Mouse (Mus musculus) MEL (cell line): ENCODE measurements around the gene Akr1e1. TPM values are rescaled to one million over a fixed set of nuclear protein-coding genes. Genes with fewer than 3 reads are reported as not detected.
"Not testable (repeated sequence)": the region's sequence is repeated elsewhere in the genome, so short reads cannot be mapped to it uniquely, and the experiment has no call there.

Experiments
- DNase-seq: peaks from one replicate; pipeline ENCODE4 v3.0.0; 2011; ENCODE audit warnings: low read depth, low spot score
- H3K27ac ChIP-seq: 2 replicates; pipeline ENCODE4 v1.5.1; 2012; ENCODE audit warnings: low read depth, mild to moderate bottlenecking, control low read depth, low read length, moderate library complexity; ENCODE audit not compliant: control insufficient read depth
- H3K27me3 ChIP-seq, 2 experiments: fragments of 150-350 bp in 1 of 2; sonication (generic) in 1 of 2; 2 replicates each; pipeline ENCODE4 v1.6.1; 2012; ENCODE audit warnings: low read length in 2 of 2, mild to moderate bottlenecking in 2 of 2, improper control_type of control experiment in 1 of 2, moderate library complexity in 1 of 2; ENCODE audit not compliant: insufficient read depth in 2 of 2, control insufficient read depth in 1 of 2
- H3K36me3 ChIP-seq, 2 experiments: 2 replicates each; pipeline ENCODE4 v1.6.1; 2012 to 2014; ENCODE audit warnings: low read length in 2 of 2, improper control_type of control experiment in 1 of 2, inconsistent platforms in 1 of 2, mild to moderate bottlenecking in 1 of 2; ENCODE audit not compliant: insufficient read depth in 2 of 2, control insufficient read depth in 1 of 2
- H3K4me1 ChIP-seq, 2 experiments: fragments of 150-350 bp in 1 of 2; sonication (generic) in 1 of 2; 2 replicates each; pipeline ENCODE4 v1.6.1; 2012; ENCODE audit warnings: low read length in 2 of 2, improper control_type of control experiment in 1 of 2, mild to moderate bottlenecking in 1 of 2; ENCODE audit not compliant: insufficient read depth in 2 of 2, control insufficient read depth in 1 of 2
- H3K4me3 ChIP-seq, 2 experiments: fragments of 150-350 bp in 1 of 2; sonication (generic) in 1 of 2; 2 replicates each; pipeline ENCODE4 v1.5.1; 2012; ENCODE audit warnings: low read depth in 2 of 2, low read length in 2 of 2, mild to moderate bottlenecking in 2 of 2, moderate library complexity in 2 of 2, control low read depth in 1 of 2, improper control_type of control experiment in 1 of 2; ENCODE audit not compliant: control insufficient read depth in 1 of 2, insufficient read depth in 1 of 2
- H3K79me2 ChIP-seq: 2 replicates; pipeline ENCODE4 v1.6.1; 2012; ENCODE audit warnings: mild to moderate bottlenecking, low read length, moderate library complexity; ENCODE audit not compliant: control insufficient read depth, poor library complexity, insufficient read depth
- H3K9ac ChIP-seq: 2 replicates; pipeline ENCODE4 v1.6.1; 2012; ENCODE audit warnings: low read depth, mild to moderate bottlenecking, control low read depth, low read length, moderate library complexity; ENCODE audit not compliant: control insufficient read depth, poor library complexity, severe bottlenecking
- H3K9me3 ChIP-seq: fragments of 150-350 bp; sonication (generic); replicated peaks from 2 replicates; pipeline ENCODE4 v1.6.1; 2012; ENCODE audit warnings: mild to moderate bottlenecking, low read length, improper control_type of control experiment, moderate library complexity; ENCODE audit not compliant: insufficient read depth
- CTCF ChIP-seq, 3 experiments: IDR thresholded peaks in 2 of 3; conservative IDR thresholded peaks in 1 of 3; 2 replicates each; pipeline ENCODE4 v1.5.1; 2011 to 2012; ENCODE audit warnings: low read length in 3 of 3, low read depth in 2 of 3, mild to moderate bottlenecking in 2 of 3, improper control_type of control experiment in 1 of 3, inconsistent platforms in 1 of 3, mixed read lengths in 1 of 3, moderate library complexity in 1 of 3; ENCODE audit not compliant: control insufficient read depth in 1 of 3, insufficient read depth in 1 of 3, poor library complexity in 1 of 3, severe bottlenecking in 1 of 3
- ELF1 ChIP-seq: IDR thresholded peaks from 2 replicates; pipeline ENCODE4 v1.6.1; 2014; ENCODE audit warnings: low read depth, mild to moderate bottlenecking, inconsistent platforms, low read length, improper control_type of control experiment, moderate library complexity
- GATA1 ChIP-seq: IDR thresholded peaks from 2 replicates; pipeline ENCODE4 v1.6.1; 2011; ENCODE audit warnings: low read depth, low read length, improper control_type of control experiment
- KAT2A ChIP-seq: conservative IDR thresholded peaks from 2 replicates; pipeline ENCODE4 v1.6.1; 2012; ENCODE audit warnings: low read depth, low read length, improper control_type of control experiment, inconsistent platforms
- MEF2A ChIP-seq: IDR thresholded peaks from 2 replicates; pipeline ENCODE4 v1.6.1; 2014; ENCODE audit warnings: low read depth, mild to moderate bottlenecking, inconsistent platforms, low read length, improper control_type of control experiment; ENCODE audit not compliant: poor library complexity, insufficient replicate concordance, severe bottlenecking; ENCODE audit errors: extremely low read depth
- MXI1 ChIP-seq: IDR thresholded peaks from 2 replicates; pipeline ENCODE4 v1.6.1; 2011; ENCODE audit warnings: mild to moderate bottlenecking, low read depth, low read length, improper control_type of control experiment
- MYB ChIP-seq: IDR thresholded peaks from 2 replicates; pipeline ENCODE4 v1.6.1; 2011; ENCODE audit warnings: mild to moderate bottlenecking, low read depth, low read length, improper control_type of control experiment
- NRF1 ChIP-seq: IDR thresholded peaks from 2 replicates; pipeline ENCODE4 v1.6.1; 2014; ENCODE audit warnings: low read depth, mild to moderate bottlenecking, inconsistent platforms, low read length, improper control_type of control experiment, moderate library complexity; ENCODE audit not compliant: poor library complexity, insufficient read depth, severe bottlenecking
- POLR2AphosphoS5 ChIP-seq: IDR thresholded peaks from 2 replicates; pipeline ENCODE4 v1.6.1; 2012; ENCODE audit warnings: low read depth, borderline replicate concordance, mild to moderate bottlenecking, inconsistent platforms, low read length, moderate library complexity, mixed read lengths
- TBP ChIP-seq: IDR thresholded peaks from 2 replicates; pipeline ENCODE4 v1.8.0; 2011; ENCODE audit warnings: low read depth, low read length, improper control_type of control experiment
- UBTF ChIP-seq: IDR thresholded peaks from 2 replicates; pipeline ENCODE4 v1.6.1; 2012; ENCODE audit warnings: low read depth, mild to moderate bottlenecking, inconsistent platforms, low read length, improper control_type of control experiment, moderate library complexity, borderline replicate concordance; ENCODE audit not compliant: insufficient read depth
- USF1 ChIP-seq: IDR thresholded peaks from 2 replicates; pipeline ENCODE4 v1.6.1; 2014; ENCODE audit warnings: low read depth, mild to moderate bottlenecking, inconsistent platforms, low read length, improper control_type of control experiment, moderate library complexity
- USF2 ChIP-seq, 2 experiments: IDR thresholded peaks; 2 replicates each; pipeline ENCODE4 v1.6.1; 2011 to 2012; ENCODE audit warnings: improper control_type of control experiment in 2 of 2, low read length in 2 of 2, borderline replicate concordance in 1 of 2, inconsistent platforms in 1 of 2, low read depth in 1 of 2, mild to moderate bottlenecking in 1 of 2; ENCODE audit not compliant: insufficient read depth in 1 of 2
- ZC3H11A ChIP-seq: IDR thresholded peaks from 2 replicates; pipeline ENCODE4 v1.6.1; 2012; ENCODE audit warnings: low read depth, mild to moderate bottlenecking, inconsistent platforms, low read length, improper control_type of control experiment
- ZNF384 ChIP-seq: IDR thresholded peaks from 2 replicates; pipeline ENCODE4 v1.6.1; 2012; ENCODE audit warnings: low read depth, mild to moderate bottlenecking, inconsistent platforms, low read length, improper control_type of control experiment
- polyA plus RNA-seq, 2 experiments: library from polyadenylated mRNA; stranded (reverse) in 1 of 2; unstranded in 1 of 2; fragments of >175 nt in 1 of 2; fragments of >200 nt in 1 of 2; gene quantifications; 2 replicates each; pipeline versions ENCODE4 v1.2.1 to v1.2.4; 2012; ENCODE audit warnings: low replicate concordance in 2 of 2, low read depth in 1 of 2; ENCODE audit not compliant: insufficient read length in 2 of 2, insufficient read depth in 1 of 2, missing spikeins in 1 of 2
- total RNA-seq: library from RNA; depleted of rRNA; stranded (reverse); fragments of 300-350 nt; gene quantifications from 2 replicates; pipeline ENCODE4 v1.2.3, GENCODE M21; 2012

Gene Akr1e1
- total and polyA plus RNA-seq, 3 experiments: 13.8 to 16.2 TPM; not detected in 1

DNA sequence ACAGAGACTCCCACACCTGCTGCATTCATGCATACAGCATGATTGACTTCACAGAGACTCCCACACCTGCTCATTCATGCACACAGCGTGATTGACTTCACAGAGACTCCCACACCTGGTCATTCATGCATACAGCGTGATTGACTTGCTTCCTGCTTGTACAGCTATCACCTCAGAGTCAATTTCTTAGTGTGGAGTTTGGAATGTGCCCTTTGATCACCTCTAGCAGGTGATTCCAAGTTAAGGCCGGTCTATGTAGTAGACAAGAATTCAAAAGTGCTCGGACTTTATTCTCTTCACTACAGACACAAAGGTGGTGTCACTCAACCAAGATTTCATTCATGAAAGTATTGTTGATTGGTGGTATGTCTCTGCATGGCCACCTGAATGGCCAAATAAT is 2.2 kb downstream of the Akr1e1 start:
- peaks cover 0 to 4% of the 10 kb centered on the region in 2 experiments; a peak in 1 of 4 replicates for H3K4me1 ChIP-seq
- TF ChIP-seq USF2 (IDR thresholded peaks at IDR 0.05; ENCODE audit: borderline replicate concordance in 1 of 2, insufficient read depth in 1 of 2, low read depth in 1 of 2, low read length in 2 of 2) (no peak), KAT2A (no peak), MEF2A (no peak), MYB (no peak), POLR2AphosphoS5 (no peak), ZC3H11A (no peak), ZNF384 (no peak), GATA1 (no peak), UBTF (no peak), CTCF (IDR thresholded peaks at IDR 0.05 in 2 of 3, conservative IDR thresholded peaks at IDR 0.05 in 1 of 3; ENCODE audit: control insufficient read depth in 1 of 3, insufficient read depth in 1 of 3, low read depth in 2 of 3, low read length in 3 of 3, poor library complexity in 1 of 3, severe bottlenecking in 1 of 3) (no peak), MXI1 (no peak), USF1 (no peak), ELF1 (no peak)
- no peak for DNase-seq

DNA sequence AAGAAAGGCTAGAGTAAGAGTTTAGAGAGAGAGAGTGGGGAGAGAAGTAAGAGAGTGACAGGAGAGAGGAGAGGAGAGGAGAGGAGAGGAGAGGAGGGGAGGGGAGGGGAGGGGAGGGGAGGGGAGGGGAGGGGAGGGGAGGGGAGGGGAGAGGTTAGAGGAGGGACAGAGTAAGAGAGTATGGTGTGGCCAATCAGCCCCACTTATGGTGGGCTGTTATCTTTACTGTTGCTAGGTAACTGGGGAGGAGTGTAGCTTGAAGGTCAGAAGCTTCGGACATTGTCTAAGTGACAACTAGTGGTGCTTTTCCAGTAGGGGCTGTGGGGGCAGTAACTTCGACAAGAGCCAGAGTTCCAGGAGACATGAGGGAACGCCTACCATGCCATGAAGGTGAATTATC is 5.5 kb downstream of the Akr1e1 start:
- H3K4me3 ChIP-seq, H3K36me3 ChIP-seq, H3K9ac ChIP-seq, H3K9me3 ChIP-seq, DNase-seq, H3K4me1 ChIP-seq, H3K27ac ChIP-seq, H3K79me2 ChIP-seq, H3K27me3 ChIP-seq: not testable (repeated sequence)

More for the DNA sequence above, 2.2 kb downstream of the Akr1e1 start:
- no peak overlapping the region for H3K27ac ChIP-seq
- H3K9me3 ChIP-seq: no peaks in the 10 kb centered on the region
- H3K9ac ChIP-seq: no peak overlapping the region
- H3K79me2 ChIP-seq: no peaks in the 10 kb centered on the region
- H3K36me3 ChIP-seq: peaks cover 0 to 2% of the 10 kb centered on the region in 2 experiments; a peak in 1 of 4 replicates
- no peak overlapping the region for H3K4me3 ChIP-seq
- no peaks in the 10 kb centered on the region for H3K27me3 ChIP-seq

- H3K27me3 ChIP-seq: no peaks in the 10 kb centered on the region
- H3K4me3 ChIP-seq: no peak overlapping the region
- TF ChIP-seq TBP (no peak), GATA1 (no peak), USF1 (no peak), NRF1 (no peak), POLR2AphosphoS5 (no peak), MXI1 (no peak)
- no peaks in the 10 kb centered on the region for H3K9me3 ChIP-seq
- no peaks in the 10 kb centered on the region for H3K4me1 ChIP-seq
- no peak for DNase-seq
- no peaks in the 10 kb centered on the region for H3K36me3 ChIP-seq
- no peak overlapping the region for H3K27ac ChIP-seq
- H3K79me2 ChIP-seq: no peaks in the 10 kb centered on the region
- no peak overlapping the region for H3K9ac ChIP-seq
Measured at GRCm38 (mm10) chr13:4576921-4577320, 32.1 kb downstream of the Akr1e1 start.
